Mouse (Mus musculus): Measurements from ENCODE around the gene Zfp784. TPM values are rescaled to one million over a fixed set of nuclear protein-coding genes. Genes with fewer than 3 reads are reported as not detected.

The Zfp784 gene
- polyA plus RNA-seq, 1 experiment = 0.09 TPM

DNA sequence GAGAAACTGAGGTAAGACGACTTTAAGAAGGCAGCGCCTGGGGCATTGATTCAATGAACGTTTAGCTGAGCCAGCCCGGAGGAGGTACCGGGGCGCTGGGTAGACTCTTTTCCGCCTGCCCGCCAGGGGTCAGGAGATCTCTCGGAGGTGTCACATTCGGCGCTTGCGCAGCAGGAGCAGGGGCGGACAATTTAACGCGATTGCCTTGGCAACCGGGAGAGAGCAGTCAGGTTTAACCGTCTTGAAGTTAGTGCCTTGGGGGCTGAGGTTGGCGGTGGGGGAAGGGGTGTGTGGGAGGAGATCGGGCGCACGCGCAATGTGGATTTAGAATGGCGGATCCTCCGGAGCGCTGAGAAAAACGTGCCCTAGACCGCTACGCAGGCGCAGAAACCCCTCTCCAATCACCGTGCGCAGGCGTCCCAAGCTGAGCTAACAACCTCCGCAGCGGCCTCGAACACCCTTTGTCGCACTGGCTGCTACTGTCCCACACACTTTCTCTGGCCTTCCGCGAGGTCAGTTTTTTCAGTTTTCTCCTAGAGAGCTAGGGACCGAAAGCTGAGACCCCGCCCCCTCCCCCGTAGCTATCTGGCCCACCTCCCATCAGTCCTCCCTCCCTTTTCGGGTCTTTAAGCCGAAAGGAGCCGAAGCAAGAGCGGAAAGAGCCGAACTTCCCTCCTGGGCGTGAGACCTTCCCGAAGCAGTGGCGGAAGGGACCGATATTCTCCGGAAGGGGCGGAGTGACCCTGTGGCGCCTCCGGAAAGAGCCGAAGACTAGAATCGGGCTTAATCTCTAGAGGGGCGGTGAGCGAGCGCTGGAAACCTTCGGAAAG is 22.9 kb upstream of the Zfp784 start:
- H3K27me3 ChIP-seq (ENCODE audit: control insufficient read depth) = peaks cover 37% of the 10 kb centered on the region
- H3K4me1 ChIP-seq (ENCODE audit: control insufficient read depth) = peaks cover 56% of the 10 kb centered on the region
- peaks cover 4% of the 10 kb centered on the region; the same call in 1 of the 2 replicates for H3K9me3 ChIP-seq (ENCODE audit: control insufficient read depth, low read length)
- TF ChIP-seq TAL1 (IDR thresholded peaks at IDR 0.05; ENCODE audit: low read length) = no peak
- peak overlapping the region; percentile 92 for H3K4me3 ChIP-seq (replicated peaks)
- H3K36me3 ChIP-seq (ENCODE audit: control insufficient read depth) = peaks cover 27% of the 10 kb centered on the region

DNA sequence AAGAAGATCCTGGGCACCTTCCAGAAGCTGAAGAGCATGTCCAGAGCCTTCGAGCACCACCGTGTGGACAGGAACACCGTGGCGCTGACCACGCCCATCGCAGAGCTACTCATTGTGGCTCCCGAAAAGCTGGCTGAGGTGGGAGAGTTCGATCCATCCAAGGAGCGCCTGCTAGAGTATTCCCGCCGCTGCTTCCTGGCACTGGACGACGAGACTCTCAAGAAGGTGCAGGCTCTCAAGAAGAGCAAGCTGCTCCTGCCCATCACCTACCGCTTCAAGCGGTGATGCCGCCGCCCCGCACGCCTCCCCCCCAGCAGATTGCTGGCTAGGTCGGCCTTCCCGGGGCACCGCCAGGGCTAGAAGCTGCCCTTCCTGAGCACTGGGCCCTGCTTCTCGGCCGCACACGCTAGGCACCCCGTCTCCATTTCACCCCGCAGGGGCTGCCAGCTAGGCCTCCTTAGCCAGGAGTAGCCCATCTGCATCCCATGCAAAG is 22.0 kb upstream of the Zfp784 start:
- TF ChIP-seq TAL1 (IDR thresholded peaks at IDR 0.05; ENCODE audit: low read length) = no peak
- Histone ChIP-seq H3K4me1 (ENCODE audit: control insufficient read depth) (peaks cover 48% of the 10 kb centered on the region), H3K36me3 (ENCODE audit: control insufficient read depth) (peaks cover 18% of the 10 kb centered on the region), H3K9me3 (ENCODE audit: control insufficient read depth, low read length) (peaks cover 4% of the 10 kb centered on the region; the same call in 1 of the 2 replicates), H3K4me3 (replicated peaks) (peak overlapping the region; percentile 92), H3K27me3 (ENCODE audit: control insufficient read depth) (peaks cover 46% of the 10 kb centered on the region)

DNA sequence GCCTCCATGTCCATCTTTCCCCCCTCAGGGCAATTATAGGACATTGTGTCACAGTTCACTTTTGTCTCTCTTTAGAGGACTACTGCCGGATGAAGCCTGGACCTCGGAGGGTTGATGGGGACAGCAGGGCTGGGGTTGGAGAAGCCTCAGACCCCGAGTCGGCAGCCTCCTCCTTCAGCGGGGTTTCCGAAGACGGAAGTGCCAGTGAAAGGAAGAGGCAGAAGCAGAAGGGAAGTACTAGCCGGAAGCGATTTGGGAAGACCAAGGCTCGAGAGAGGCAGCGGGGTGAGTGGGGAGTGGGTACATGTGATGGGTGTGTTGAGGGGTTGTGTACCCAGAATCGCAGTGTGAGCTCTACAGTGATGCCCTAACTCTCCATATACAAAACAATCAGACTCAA is 21.2 kb upstream of the Zfp784 start:
- H3K9me3 ChIP-seq (ENCODE audit: control insufficient read depth, low read length) = peaks cover 8% of the 10 kb centered on the region; the same call in 1 of the 2 replicates
- H3K27me3 ChIP-seq (ENCODE audit: control insufficient read depth) = peaks cover 54% of the 10 kb centered on the region
- H3K4me3 ChIP-seq (replicated peaks) = no peak overlapping the region
- H3K36me3 ChIP-seq (ENCODE audit: control insufficient read depth) = peaks cover 13% of the 10 kb centered on the region
- H3K4me1 ChIP-seq (ENCODE audit: control insufficient read depth) = peaks cover 42% of the 10 kb centered on the region
- TF ChIP-seq GATA1 (IDR thresholded peaks at IDR 0.05; ENCODE audit: low read length) (no peak), TAL1 (IDR thresholded peaks at IDR 0.05; ENCODE audit: low read length) (no peak)

DNA sequence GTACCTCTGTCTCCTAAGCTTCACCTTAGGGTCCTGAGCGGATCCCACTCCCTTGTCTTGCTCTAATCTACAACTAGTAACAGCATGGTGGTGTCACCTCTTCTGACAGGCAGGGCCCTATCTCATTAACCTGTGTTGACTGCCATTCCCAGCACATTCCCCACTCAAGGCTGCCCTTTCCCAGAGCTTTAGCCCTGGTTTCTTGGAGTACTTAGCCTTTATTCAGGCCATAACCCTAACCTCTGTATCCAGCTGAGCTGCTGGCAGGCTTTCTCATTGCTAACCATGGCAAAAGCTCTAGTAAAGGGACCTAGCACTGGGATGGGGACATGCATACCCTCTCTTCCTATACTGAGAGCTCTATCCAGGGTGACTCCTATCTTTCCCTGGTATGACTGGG is 20.4 kb upstream of the Zfp784 start:
- TF ChIP-seq TAL1 (IDR thresholded peaks at IDR 0.05; ENCODE audit: low read length) = no peak
- TF ChIP-seq GATA1 (IDR thresholded peaks at IDR 0.05; ENCODE audit: low read length) = no peak
- no peak overlapping the region for H3K4me3 ChIP-seq (replicated peaks)
- peaks cover 7% of the 10 kb centered on the region for H3K36me3 ChIP-seq (ENCODE audit: control insufficient read depth)
- peaks cover 62% of the 10 kb centered on the region for H3K27me3 ChIP-seq (ENCODE audit: control insufficient read depth)
- peaks cover 34% of the 10 kb centered on the region for H3K4me1 ChIP-seq (ENCODE audit: control insufficient read depth)
- H3K9me3 ChIP-seq (ENCODE audit: control insufficient read depth, low read length) = peaks cover 8% of the 10 kb centered on the region; the same call in 1 of the 2 replicates

DNA sequence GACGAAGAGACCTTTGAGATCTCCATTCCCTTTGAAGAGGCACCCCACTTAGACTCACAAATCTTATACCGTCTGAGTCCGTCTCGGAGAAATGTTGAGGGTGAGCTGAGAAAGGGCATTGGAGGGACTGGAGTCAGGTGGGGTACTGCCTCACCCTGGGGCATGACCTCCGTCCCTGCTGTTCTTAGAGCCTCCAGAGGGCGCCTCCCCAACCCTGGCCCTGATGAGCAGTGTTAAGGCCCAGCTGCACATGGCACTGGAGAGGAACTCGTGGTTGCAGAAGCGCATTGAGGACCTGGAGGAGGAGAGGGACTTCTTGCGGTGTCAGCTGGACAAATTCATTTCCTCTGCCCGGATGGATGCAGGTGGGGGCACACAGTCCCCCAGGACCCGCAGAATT is 19.6 kb upstream of the Zfp784 start:
- Histone ChIP-seq H3K27me3 (ENCODE audit: control insufficient read depth) (peaks cover 70% of the 10 kb centered on the region), H3K4me3 (replicated peaks) (no peak overlapping the region), H3K4me1 (ENCODE audit: control insufficient read depth) (peaks cover 29% of the 10 kb centered on the region), H3K36me3 (ENCODE audit: control insufficient read depth) (no peaks in the 10 kb centered on the region), H3K9me3 (ENCODE audit: control insufficient read depth, low read length) (peaks cover 14% of the 10 kb centered on the region; the same call in 1 of the 2 replicates)
- TF ChIP-seq TAL1 (IDR thresholded peaks at IDR 0.05; ENCODE audit: low read length) (no peak), GATA1 (IDR thresholded peaks at IDR 0.05; ENCODE audit: low read length) (no peak)

DNA sequence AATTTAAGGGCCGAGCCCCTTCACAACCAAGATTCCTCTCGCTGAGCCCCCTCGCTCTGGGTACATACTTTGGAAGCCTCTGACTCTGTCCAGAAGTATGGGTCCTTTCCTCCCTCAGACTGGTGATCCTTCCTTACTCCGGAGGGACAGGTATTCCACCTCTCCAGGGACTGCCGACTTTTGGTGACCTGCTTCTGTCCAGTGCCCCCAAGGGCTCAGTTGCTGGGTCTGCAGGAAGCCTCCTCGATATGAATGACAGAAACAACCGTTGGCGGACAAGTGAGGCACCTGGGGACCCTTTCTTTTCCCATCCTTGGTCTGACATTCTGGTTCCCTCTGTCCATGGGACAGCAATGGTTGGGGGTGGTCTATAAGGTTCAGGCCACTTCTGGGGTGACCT is 19.1 kb upstream of the Zfp784 start:
- H3K9me3 ChIP-seq (ENCODE audit: control insufficient read depth, low read length) = peaks cover 16% of the 10 kb centered on the region; the same call in 1 of the 2 replicates
- peaks cover 75% of the 10 kb centered on the region for H3K27me3 ChIP-seq (ENCODE audit: control insufficient read depth)
- H3K36me3 ChIP-seq (ENCODE audit: control insufficient read depth) = no peaks in the 10 kb centered on the region
- H3K4me1 ChIP-seq (ENCODE audit: control insufficient read depth) = peaks cover 30% of the 10 kb centered on the region
- no peak for TF ChIP-seq GATA1 (IDR thresholded peaks at IDR 0.05; ENCODE audit: low read length)
- no peak for TF ChIP-seq TAL1 (IDR thresholded peaks at IDR 0.05; ENCODE audit: low read length)
- H3K4me3 ChIP-seq (replicated peaks) = no peak overlapping the region

DNA sequence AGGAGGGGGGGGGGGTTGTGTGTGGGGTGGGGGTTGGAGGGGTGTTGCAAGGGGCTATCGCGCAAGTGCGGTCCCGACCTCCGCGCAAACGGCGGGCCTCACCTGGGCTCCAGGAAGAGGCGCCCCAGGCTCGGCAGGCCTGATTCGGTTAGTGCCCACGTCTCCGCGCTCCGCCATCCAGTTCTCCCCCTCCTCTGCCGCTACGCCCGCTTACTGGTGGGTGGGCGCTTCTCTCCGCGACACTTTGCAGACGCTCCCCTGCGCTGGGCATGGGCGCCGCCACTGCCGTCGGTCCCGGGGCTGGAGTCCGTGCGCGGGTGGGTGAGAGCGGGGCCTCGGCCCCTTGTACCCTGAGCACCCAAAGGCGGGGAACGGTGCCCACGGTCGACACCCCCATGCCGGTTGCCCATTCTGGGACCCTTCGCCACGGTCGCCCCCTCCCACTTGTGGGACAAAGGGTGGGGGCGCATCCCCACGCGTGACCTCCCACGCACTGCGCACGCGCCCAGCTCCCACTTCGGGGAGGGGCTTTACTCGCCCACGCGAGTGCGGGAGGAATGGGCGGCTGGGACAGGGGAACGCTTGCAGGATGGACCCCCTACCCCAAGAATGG is 18.5 kb upstream of the Zfp784 start:
- peaks cover 18% of the 10 kb centered on the region; the same call in 1 of the 2 replicates for H3K9me3 ChIP-seq (ENCODE audit: control insufficient read depth, low read length)
- peaks cover 30% of the 10 kb centered on the region for H3K4me1 ChIP-seq (ENCODE audit: control insufficient read depth)
- H3K27me3 ChIP-seq (ENCODE audit: control insufficient read depth) = peaks cover 81% of the 10 kb centered on the region
- H3K36me3 ChIP-seq (ENCODE audit: control insufficient read depth) = no peaks in the 10 kb centered on the region
- H3K4me3 ChIP-seq (replicated peaks) = peak overlapping the region; percentile 1
- no peak for TF ChIP-seq GATA1 (IDR thresholded peaks at IDR 0.05; ENCODE audit: low read length)
- no peak for TF ChIP-seq TAL1 (IDR thresholded peaks at IDR 0.05; ENCODE audit: low read length)

DNA sequence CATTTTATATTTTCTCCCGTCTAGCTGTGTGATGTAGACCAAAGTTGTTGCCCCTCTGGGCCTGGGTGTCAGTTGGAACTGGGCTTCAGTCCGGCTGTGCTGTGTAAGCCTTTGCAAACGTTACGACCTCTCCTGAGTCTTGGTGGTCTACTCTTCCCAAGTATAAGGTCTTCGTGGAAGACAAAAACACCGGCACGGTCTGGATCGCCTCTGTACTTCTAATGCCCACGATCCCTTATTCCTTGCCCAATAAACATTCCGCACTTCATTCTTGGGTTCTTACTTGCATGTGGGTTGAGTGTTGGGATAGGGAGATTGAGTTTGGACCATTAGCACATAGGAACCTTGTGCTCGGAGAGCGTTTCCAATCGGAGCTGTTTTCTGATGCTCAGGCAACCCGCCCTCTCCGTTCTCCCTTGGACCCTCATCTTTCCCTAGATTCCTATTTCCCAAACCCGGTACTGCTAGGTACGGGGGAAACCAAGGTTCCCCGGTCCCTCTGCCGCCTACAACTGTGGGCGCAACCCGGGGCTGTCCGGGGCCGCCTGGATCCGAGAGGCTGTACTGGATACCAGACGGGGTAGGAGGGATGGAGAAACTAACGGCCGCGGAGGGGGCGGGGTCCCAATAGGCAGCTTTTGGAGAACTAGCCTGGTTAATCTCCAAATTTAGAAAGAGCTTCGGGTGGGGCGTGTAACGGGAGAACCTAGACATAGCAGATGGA is 15.4 kb upstream of the Zfp784 start:
- H3K36me3 ChIP-seq (ENCODE audit: control insufficient read depth) = no peaks in the 10 kb centered on the region
- peaks cover 12% of the 10 kb centered on the region for H3K4me1 ChIP-seq (ENCODE audit: control insufficient read depth)
- H3K27me3 ChIP-seq (ENCODE audit: control insufficient read depth) = peaks cover 100% of the 10 kb centered on the region
- no peak overlapping the region for H3K4me3 ChIP-seq (replicated peaks)
- TF ChIP-seq GATA1 (IDR thresholded peaks at IDR 0.05; ENCODE audit: low read length) = no peak
- TF ChIP-seq TAL1 (IDR thresholded peaks at IDR 0.05; ENCODE audit: low read length) = no peak
- peaks cover 25% of the 10 kb centered on the region for H3K9me3 ChIP-seq (ENCODE audit: control insufficient read depth, low read length)

DNA sequence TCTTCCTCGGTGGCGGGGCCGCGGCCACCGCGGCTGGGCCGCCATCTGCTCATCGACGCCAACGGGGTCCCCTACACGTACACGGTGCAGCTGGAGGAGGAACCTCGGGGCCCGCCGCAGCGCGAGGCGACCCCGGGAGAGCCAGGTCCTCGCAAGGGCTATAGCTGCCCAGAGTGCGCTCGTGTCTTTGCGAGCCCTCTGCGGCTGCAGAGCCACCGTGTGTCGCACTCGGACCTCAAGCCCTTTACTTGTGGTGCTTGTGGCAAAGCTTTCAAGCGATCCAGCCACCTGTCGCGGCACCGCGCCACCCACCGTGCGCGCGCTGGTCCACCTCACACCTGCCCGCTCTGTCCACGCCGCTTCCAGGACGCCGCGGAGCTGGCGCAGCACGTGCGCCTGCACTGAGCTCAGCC is 14.7 kb upstream of the Zfp784 start:
- no peak for TF ChIP-seq GATA1 (IDR thresholded peaks at IDR 0.05; ENCODE audit: low read length)
- TF ChIP-seq TAL1 (IDR thresholded peaks at IDR 0.05; ENCODE audit: low read length) = no peak
- H3K9me3 ChIP-seq (ENCODE audit: control insufficient read depth, low read length) = peaks cover 26% of the 10 kb centered on the region
- peaks cover 12% of the 10 kb centered on the region for H3K4me1 ChIP-seq (ENCODE audit: control insufficient read depth)
- no peak overlapping the region for H3K4me3 ChIP-seq (replicated peaks)
- peaks cover 95% of the 10 kb centered on the region for H3K27me3 ChIP-seq (ENCODE audit: control insufficient read depth)
- H3K36me3 ChIP-seq (ENCODE audit: control insufficient read depth) = no peaks in the 10 kb centered on the region

Measured in erythroblast, embryonic 14.5 days (primary cell).